Mouse (Mus musculus) ovary, adult 10 weeks (tissue): ENCODE measurements around the gene Ube2s. TPM values are rescaled to one million over a fixed set of nuclear protein-coding genes. Genes with fewer than 3 reads are reported as not detected.

ENCODE experiments used
- polyA plus RNA-seq: library from polyadenylated mRNA; stranded (reverse); fragments of 350-450 nt; fragmentation: Illumina TruSeq; extraction: RNeasy Lipid Tissue Mini Kit (QIAGEN cat#74804); gene quantifications from one replicate; pipeline ENCODE4 v1.2.3, GENCODE M21; 2014

The Ube2s gene
- polyA plus RNA-seq, result 2.0 TPM

GRCm38 (mm10) chr7:4812303-4813104 is at the start of gene Ube2s:
Gene Ube2s (minus strand): TSS chr7:4812590.

GRCm38 (mm10) chr7:4844245-4844916 is 32.0 kb upstream of the Ube2s start, which contains the start of gene Shisa7:
Gene Shisa7 (minus strand): TSS chr7:4844696.

GRCm38 (mm10) chr7:4792278-4793212 is 19.8 kb downstream of the Ube2s start, which contains the start of gene Rpl28:
Gene Rpl28 (plus strand): TSS chr7:4792874.

GRCm38 (mm10) chr7:4789436-4789935 is 22.9 kb downstream of the Ube2s start, which contains the start of gene Tmem238:
Gene Tmem238 (minus strand): TSS chr7:4789656.

GRCm38 (mm10) chr7:4782759-4783158 is 29.6 kb downstream of the Ube2s start, which contains the start of the genes Il11 and Tmem190:
Gene Il11 (minus strand): TSS chr7:4782859.
Gene Tmem190 (plus strand): TSS chr7:4782937.

GRCm38 (mm10) chr7:4771202-4771601 is 41.2 kb downstream of the Ube2s start, which contains the start of gene Fam71e2:
Gene Fam71e2 (minus strand): TSS chr7:4771302.

GRCm38 (mm10) chr7:4752821-4753570 is 59.4 kb downstream of the Ube2s start, which contains the start of gene Cox6b2:
Gene Cox6b2 (minus strand): TSS chr7:4753094.

Other genes with a start within 250 kb of the Ube2s start
- not detected for gene Ptprh, start 208.5 kb downstream of the Ube2s start, polyA plus RNA-seq
- gene Tmem86b, start 181.2 kb downstream of the Ube2s start, polyA plus RNA-seq, result not detected
- gene Ppp6r1, start 153.6 kb downstream of the Ube2s start, polyA plus RNA-seq, result 10.6 TPM
- not detected for gene Hspbp1, start 127.5 kb downstream of the Ube2s start, polyA plus RNA-seq
- 0.40 TPM for gene Brsk1, start 122.0 kb downstream of the Ube2s start, polyA plus RNA-seq
- gene Tmem150b, start 87.3 kb downstream of the Ube2s start, polyA plus RNA-seq, result not detected
- 1.2 TPM for gene Kmt5c, start 72.5 kb downstream of the Ube2s start, polyA plus RNA-seq
- gene Cox6b2, start 59.5 kb downstream of the Ube2s start, polyA plus RNA-seq, result not detected
- gene Fam71e2, start 41.3 kb downstream of the Ube2s start, polyA plus RNA-seq, result not detected
- gene Il11, start 29.7 kb downstream of the Ube2s start, polyA plus RNA-seq, result not detected
- not detected for gene Tmem190, start 29.7 kb downstream of the Ube2s start, polyA plus RNA-seq
- gene Tmem238, start 22.9 kb downstream of the Ube2s start, polyA plus RNA-seq, result 0.46 TPM
- 14.1 TPM for gene Rpl28, start 19.7 kb downstream of the Ube2s start, polyA plus RNA-seq
- 0.57 TPM for gene Shisa7, start 32.1 kb upstream of the Ube2s start, polyA plus RNA-seq
- gene Isoc2b, start 57.7 kb upstream of the Ube2s start, polyA plus RNA-seq, result 1.9 TPM
- gene Isoc2a, start 64.6 kb upstream of the Ube2s start, polyA plus RNA-seq, result 1.7 TPM
- not detected for gene Gm36210, start 93.9 kb upstream of the Ube2s start, polyA plus RNA-seq
- not detected for gene Zfp628, start 102.6 kb upstream of the Ube2s start, polyA plus RNA-seq
- gene Nat14, start 109.4 kb upstream of the Ube2s start, polyA plus RNA-seq, result 0.57 TPM
- 0.14 TPM for gene Ssc5d, start 113.2 kb upstream of the Ube2s start, polyA plus RNA-seq
- gene Sbk2, start 151.8 kb upstream of the Ube2s start, polyA plus RNA-seq, result 0.40 TPM
- gene Sbk3, start 158.6 kb upstream of the Ube2s start, polyA plus RNA-seq, result 0.51 TPM
- 16.0 TPM for gene Zfp579, start 183.6 kb upstream of the Ube2s start, polyA plus RNA-seq
- gene Zfp524, start 201.8 kb upstream of the Ube2s start, polyA plus RNA-seq, result not detected
- gene Fiz1, start 202.1 kb upstream of the Ube2s start, polyA plus RNA-seq, result 22.1 TPM
- not detected for gene Gm44973, start 202.9 kb upstream of the Ube2s start, polyA plus RNA-seq
- gene Zfp865, start 207.8 kb upstream of the Ube2s start, polyA plus RNA-seq, result 5.3 TPM
- gene Ccdc106, start 208.0 kb upstream of the Ube2s start, polyA plus RNA-seq, result not detected
- gene 4632433K11Rik, start 221.5 kb upstream of the Ube2s start, polyA plus RNA-seq, result 3.3 TPM
- 4.2 TPM for gene Zfp784, start 225.9 kb upstream of the Ube2s start, polyA plus RNA-seq
- gene Zfp580, start 238.9 kb upstream of the Ube2s start, polyA plus RNA-seq, result 2.1 TPM
- 9.1 TPM for gene U2af2, start 249.6 kb upstream of the Ube2s start, polyA plus RNA-seq